Mouse (Mus musculus) kidney, adult 2 months (tissue): ENCODE measurements at regions not wholly inside any gene's neighbourhood (a gene's known extent, or its start where the extent isn't known, plus 50 kb on each side); places are given as distances from the start of the nearest gene placed in this dataset.

ENCODE experiments used
- CTCF ChIP-seq: fragments of 200-500 bp; conservative IDR thresholded peaks from 2 replicates; pipeline ENCODE4 v1.5.1; 2011; ENCODE audit warnings: low read depth, mild to moderate bottlenecking, control low read depth, low read length, moderate library complexity, mixed read lengths; ENCODE audit not compliant: insufficient read depth, insufficient read length
- POLR2A ChIP-seq: fragments of 200-500 bp; IDR thresholded peaks from one replicate; pipeline ENCODE4 v1.6.1; 2011; ENCODE audit warnings: low read depth, low read length, control low read depth

DNA sequence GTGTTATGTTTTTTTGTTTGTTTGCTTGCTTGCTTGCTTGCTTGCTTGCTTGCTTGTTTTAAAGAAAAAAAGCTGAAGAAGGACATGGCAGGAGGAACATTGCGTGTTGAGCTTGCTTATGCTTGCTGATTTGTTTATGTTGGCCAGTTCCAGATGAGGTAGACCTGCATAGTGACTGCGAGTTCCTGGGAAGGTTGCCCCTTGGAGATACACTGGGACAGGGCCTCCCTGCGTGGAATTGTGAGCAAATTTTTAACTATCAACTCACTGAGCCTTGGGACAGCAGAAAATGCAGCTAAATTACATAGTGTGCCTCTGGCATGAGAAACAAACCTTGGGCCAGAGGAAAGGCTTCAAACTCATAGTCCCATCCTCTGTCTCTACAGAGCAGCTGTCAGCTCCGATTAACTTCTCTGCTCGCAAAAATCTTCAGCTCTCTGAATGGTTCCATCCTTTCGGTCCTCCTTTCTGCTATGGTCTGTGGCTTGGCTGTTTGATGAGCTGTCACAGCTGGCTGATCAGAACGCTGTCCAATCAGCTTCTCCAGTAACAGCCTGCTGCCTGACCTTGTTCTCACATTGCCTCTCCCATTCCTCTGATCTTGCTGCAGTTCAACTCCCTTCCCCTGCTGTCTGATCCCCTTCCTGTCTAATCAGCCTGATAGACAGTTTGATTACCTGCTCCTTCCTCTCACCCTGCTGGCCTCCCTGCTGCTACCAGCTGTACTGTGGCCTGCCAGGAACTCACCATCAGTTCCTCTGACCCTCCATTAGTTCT lies 355.7 kb downstream of the Gabrg2 start:
- TF ChIP-seq CTCF (no peak), POLR2A (no peak)
